Mouse (Mus musculus) kidney, adult 10 weeks (tissue): ENCODE measurements around the gene Trappc6a. TPM values are rescaled to one million over a fixed set of nuclear protein-coding genes. Genes with fewer than 3 reads are reported as not detected.

Experiments
- polyA plus RNA-seq: library from polyadenylated mRNA; stranded (reverse); fragments of 350-450 nt; fragmentation: Illumina TruSeq; extraction: RNeasy Lipid Tissue Mini Kit (QIAGEN cat#74804); gene quantifications from one replicate; pipeline ENCODE4 v1.2.3, GENCODE M21; 2014; ENCODE audit warnings: low read depth, low replicate concordance

The Trappc6a gene
- not detected for polyA plus RNA-seq

GRCm38 (mm10) chr7:19508150-19508923, at the start of gene Trappc6a, which contains the start of gene Bloc1s3:
Gene Trappc6a (plus strand): TSS chr7:19508395.
Gene Bloc1s3 (minus strand): TSS chr7:19508367.

GRCm38 (mm10) chr7:19458591-19459111, 49.5 kb upstream of the Trappc6a start, which contains the start of gene Mark4:
Gene Mark4 (minus strand): TSS chr7:19458821.

GRCm38 (mm10) chr7:19462884-19463381, 45.3 kb upstream of the Trappc6a start, which contains the start of gene Exoc3l2:
Gene Exoc3l2 (plus strand): TSS chr7:19463331.

GRCm38 (mm10) chr7:19517652-19518365, 9.6 kb downstream of the Trappc6a start, which contains the start of gene Nkpd1:
Gene Nkpd1 (plus strand): TSS chr7:19517838.

GRCm38 (mm10) chr7:19562643-19563410, 54.6 kb downstream of the Trappc6a start, which contains the start of gene Ppp1r37:
Gene Ppp1r37 (minus strand): TSS chr7:19563076.

Other genes with a start within 250 kb of the Trappc6a start
- gene Vasp, start 236.6 kb upstream of the Trappc6a start, polyA plus RNA-seq: 16.0 TPM
- not detected for gene Ppm1n, start 228.3 kb upstream of the Trappc6a start, polyA plus RNA-seq
- 0.28 TPM for gene Rtn2, start 225.8 kb upstream of the Trappc6a start, polyA plus RNA-seq
- gene Fosb, start 198.3 kb upstream of the Trappc6a start, polyA plus RNA-seq: 0.20 TPM
- not detected for gene Ercc1, start 163.6 kb upstream of the Trappc6a start, polyA plus RNA-seq
- gene Cd3eap, start 148.9 kb upstream of the Trappc6a start, polyA plus RNA-seq: 1.2 TPM
- not detected for gene Ppp1r13l, start 148.6 kb upstream of the Trappc6a start, polyA plus RNA-seq
- not detected for gene Ercc2, start 126.4 kb upstream of the Trappc6a start, polyA plus RNA-seq
- not detected for gene Klc3, start 104.3 kb upstream of the Trappc6a start, polyA plus RNA-seq
- not detected for gene Ckm, start 103.6 kb upstream of the Trappc6a start, polyA plus RNA-seq
- gene Mark4, start 49.6 kb upstream of the Trappc6a start, polyA plus RNA-seq: 0.89 TPM
- gene Exoc3l2, start 45.1 kb upstream of the Trappc6a start, polyA plus RNA-seq: 1.4 TPM
- gene Bloc1s3, start within 50 bp of the Trappc6a start, polyA plus RNA-seq: 4.8 TPM
- not detected for gene Nkpd1, start 9.4 kb downstream of the Trappc6a start, polyA plus RNA-seq
- gene Ppp1r37, start 54.7 kb downstream of the Trappc6a start, polyA plus RNA-seq: 0.49 TPM
- not detected for gene Zfp296, start 68.9 kb downstream of the Trappc6a start, polyA plus RNA-seq
- 19.0 TPM for gene Gemin7, start 69.2 kb downstream of the Trappc6a start, polyA plus RNA-seq
- gene Clasrp, start 96.1 kb downstream of the Trappc6a start, polyA plus RNA-seq: 1.5 TPM
- 0.61 TPM for gene Relb, start 121.0 kb downstream of the Trappc6a start, polyA plus RNA-seq
- gene Clptm1, start 156.6 kb downstream of the Trappc6a start, polyA plus RNA-seq: 26.7 TPM
- not detected for gene Apoc2, start 169.5 kb downstream of the Trappc6a start, polyA plus RNA-seq
- not detected for gene Gm44805, start 173.0 kb downstream of the Trappc6a start, polyA plus RNA-seq
- not detected for gene Apoc4, start 173.1 kb downstream of the Trappc6a start, polyA plus RNA-seq
- gene Apoc1, start 184.3 kb downstream of the Trappc6a start, polyA plus RNA-seq: not detected
- 4.9 TPM for gene Apoe, start 190.8 kb downstream of the Trappc6a start, polyA plus RNA-seq
- gene Tomm40, start 207.0 kb downstream of the Trappc6a start, polyA plus RNA-seq: 0.28 TPM
- 2.4 TPM for gene Nectin2, start 242.1 kb downstream of the Trappc6a start, polyA plus RNA-seq